Comparison of ENCODE assay signal across 10 mouse cellular contexts in genomic region chr4:44251966-44252916, GRCm38 (mm10). TPM values are rescaled to one million over a fixed set of nuclear protein-coding genes. Genes with fewer than 3 reads are reported as not detected.
DNase-seq lines count a peak whose midpoint lies in the region; ATAC-seq and TF ChIP-seq lines count a peak whose summit lies in the region.
"Had no signal": no experiment of that assay in that cellular context is flagged by ENCODE, and none has a peak within 500 bp of the region (broad histone marks: within the 10 kb centered on the region; RNA-seq: fewer than 3 reads in every experiment).

No protein-coding gene starts in this region.

- no peaks in the 10 kb centered on the region for H3K27me3 ChIP-seq in hindbrain, embryonic 13.5 days
- no peaks in the 10 kb centered on the region for H3K27me3 ChIP-seq in hindbrain, embryonic 11.5 days (ENCODE audit: control insufficient read depth, insufficient read depth, low read length)
- no peaks in the 10 kb centered on the region for H3K27me3 ChIP-seq in E14TG2a.4 (ENCODE audit: insufficient read depth, low read length)
- no peaks in the 10 kb centered on the region for H3K27me3 ChIP-seq in lung, postnatal 0 days (replicated peaks; ENCODE audit: insufficient read depth, low read length)

- H3K4me2 ChIP-seq in hindbrain, embryonic 13.5 days: peak overlapping the region; percentile 0; the same call in 1 of the 2 replicates
- no peak overlapping the region for H3K4me2 ChIP-seq in hindbrain, embryonic 11.5 days (replicated peaks; ENCODE audit: low read depth, low read length)
- 0 out of 2 replicates have a peak overlapping the region, but pooled peaks have one; percentile 14 for H3K4me2 ChIP-seq in lung, postnatal 0 days (replicated peaks; ENCODE audit: low read depth, low read length)
- H3K4me2 ChIP-seq: limb, embryonic 15.5 days had no signal

- no peak for ATAC-seq in hindbrain, embryonic 13.5 days (ENCODE audit: low FRiP score)
- no peak for ATAC-seq in hindbrain, embryonic 11.5 days (ENCODE audit: low FRiP score)
- peak; percentile 74 for ATAC-seq in lung, postnatal 0 days

- no peak overlapping the region for H3K4me3 ChIP-seq in hindbrain, embryonic 13.5 days
- H3K4me3 ChIP-seq in hindbrain, embryonic 11.5 days (ENCODE audit: low read depth, low read length): no peak overlapping the region
- H3K4me3 ChIP-seq in E14TG2a.4 (replicated peaks; ENCODE audit: low read length): peak overlapping the region; percentile 37; the same call in 1 of the 2 replicates
- no peak overlapping the region for H3K4me3 ChIP-seq in cortical plate, adult 2 months (ENCODE audit: insufficient read depth, low read length)
- no peak overlapping the region for H3K4me3 ChIP-seq in lung, postnatal 0 days (ENCODE audit: low read depth, low read length)
- H3K4me3 ChIP-seq: erythroblast, embryonic 14.5 days; limb, embryonic 15.5 days had no signal

- no peak overlapping the region for H3K27ac ChIP-seq in hindbrain, embryonic 13.5 days
- H3K27ac ChIP-seq in hindbrain, embryonic 11.5 days (ENCODE audit: low read depth, low read length): no peak overlapping the region
- H3K27ac ChIP-seq in cortical plate, adult 2 months (ENCODE audit: insufficient read depth, low read length): peak overlapping the region; percentile 94
- peak overlapping the region; percentile 32; the same call in 1 of the 2 replicates for H3K27ac ChIP-seq in lung, postnatal 0 days (ENCODE audit: low read length)
- H3K27ac ChIP-seq: limb, embryonic 15.5 days had no signal

- 0 out of 2 replicates have a peak, but pooled peaks have one; percentile 44 for TF ChIP-seq EP300 in lung, postnatal 0 days (IDR thresholded peaks at IDR 0.05)

- no peak for DNase-seq in hindbrain, embryonic 11.5 days (ENCODE audit: low spot score)
- DNase-seq in lung, postnatal 0 days (ENCODE audit: low spot score): peak; percentile 83
- no peak for DNase-seq in thymus, postnatal 25 days
- no peak for DNase-seq in spleen, postnatal 36 days (ENCODE audit: low spot score in 2 of 2)
- no peak for DNase-seq in adrenal gland, postnatal 25 days

- H3K9me3 ChIP-seq in hindbrain, embryonic 13.5 days: no peaks in the 10 kb centered on the region
- no peaks in the 10 kb centered on the region for H3K9me3 ChIP-seq in hindbrain, embryonic 11.5 days (ENCODE audit: control insufficient read depth, low read length)
- no peaks in the 10 kb centered on the region for H3K9me3 ChIP-seq in E14TG2a.4 (ENCODE audit: low read length)
- no peaks in the 10 kb centered on the region for H3K9me3 ChIP-seq in lung, postnatal 0 days (ENCODE audit: low read length)
- H3K9me3 ChIP-seq: limb, embryonic 15.5 days had no signal

- 10% methylated on average over 13 of the region's 13 CpGs for WGBS in hindbrain, embryonic 13.5 days
- WGBS in hindbrain, embryonic 11.5 days: 10% methylated on average over 13 of the region's 13 CpGs
- 9% methylated on average over 13 of the region's 13 CpGs for WGBS in lung, postnatal 0 days

- no peak for TF ChIP-seq POLR2A in cortical plate, adult 2 months (IDR thresholded peaks at IDR 0.05; ENCODE audit: extremely low read depth, insufficient read depth, low read length)

- H3K9ac ChIP-seq in hindbrain, embryonic 13.5 days: no peak overlapping the region
- no peak overlapping the region for H3K9ac ChIP-seq in hindbrain, embryonic 11.5 days (ENCODE audit: low read depth, low read length)
- H3K9ac ChIP-seq in lung, postnatal 0 days (replicated peaks; ENCODE audit: low read depth): no peak overlapping the region
- H3K9ac ChIP-seq: limb, embryonic 15.5 days had no signal

- no peaks in the 10 kb centered on the region for H3K36me3 ChIP-seq in hindbrain, embryonic 13.5 days
- no peaks in the 10 kb centered on the region for H3K36me3 ChIP-seq in hindbrain, embryonic 11.5 days (ENCODE audit: control insufficient read depth, insufficient read depth, low read length)
- H3K36me3 ChIP-seq in E14TG2a.4 (ENCODE audit: insufficient read depth, low read length): no peaks in the 10 kb centered on the region
- H3K36me3 ChIP-seq in lung, postnatal 0 days (ENCODE audit: insufficient read depth, low read length): no peaks in the 10 kb centered on the region
- H3K36me3 ChIP-seq: limb, embryonic 15.5 days had no signal

- H3K4me1 ChIP-seq in hindbrain, embryonic 13.5 days (replicated peaks): peaks cover 46% of the 10 kb centered on the region
- H3K4me1 ChIP-seq in hindbrain, embryonic 11.5 days (replicated peaks; ENCODE audit: control insufficient read depth, insufficient read depth, low read length): peaks cover 12% of the 10 kb centered on the region; the same call in 1 of the 2 replicates
- peaks cover 70% of the 10 kb centered on the region for H3K4me1 ChIP-seq in E14TG2a.4 (replicated peaks; ENCODE audit: low read depth, low read length)
- H3K4me1 ChIP-seq in cortical plate, adult 2 months (ENCODE audit: control insufficient read depth, insufficient read depth, low read length): peaks cover 4% of the 10 kb centered on the region
- 0 out of 2 replicates have a peak, but pooled peaks cover 3% of the 10 kb centered on the region for H3K4me1 ChIP-seq in lung, postnatal 0 days (ENCODE audit: insufficient read depth, low read depth, low read length)

- no peak for TF ChIP-seq CTCF in E14TG2a.4 (conservative IDR thresholded peaks at IDR 0.05; ENCODE audit: low read length)
- no peak for TF ChIP-seq CTCF in cortical plate, adult 2 months (IDR thresholded peaks at IDR 0.05; ENCODE audit: extremely low read depth, insufficient read depth, low read length)
- TF ChIP-seq CTCF in lung, postnatal 0 days (IDR thresholded peaks at IDR 0.05): no peak

RNA-seq across cellular contexts. Expression of gene Rnf38, which starts 18.7 kb away (rescaled TPM):
- 39.3 and 39.9 TPM in 2 replicates for polyA plus RNA-seq in hindbrain, embryonic 13.5 days (2015; fragmentation: Nextera tagmentation; extraction: Ambion mirVana)
- 56.0 and 57.0 TPM in 2 replicates for polyA plus RNA-seq in hindbrain, embryonic 11.5 days (2014; fragmentation: Nextera tagmentation; extraction: Ambion mirVana)
- polyA plus RNA-seq in cortical plate, adult 2 months (2012; rRNA removed): 68.4 and 71.8 TPM in 2 replicates
- 12.1 and 12.2 TPM in 2 replicates for polyA plus RNA-seq in lung, postnatal 0 days (2015; fragmentation: Nextera tagmentation; extraction: Ambion mirVana)
- 44.5 and 49.6 TPM in 2 replicates for total RNA-seq in adrenal gland, postnatal 25 days (2021)

RNA-seq across cellular contexts. Expression of gene Melk, which starts 48.4 kb away (rescaled TPM):
- 11.0 and 12.5 TPM in 2 replicates for polyA plus RNA-seq in hindbrain, embryonic 13.5 days (2015; fragmentation: Nextera tagmentation; extraction: Ambion mirVana)
- 55.7 and 62.4 TPM in 2 replicates for polyA plus RNA-seq in hindbrain, embryonic 11.5 days (2014; fragmentation: Nextera tagmentation; extraction: Ambion mirVana)
- 0.79 and 1.0 TPM in 2 replicates for polyA plus RNA-seq in cortical plate, adult 2 months (2012; rRNA removed)
- polyA plus RNA-seq in lung, postnatal 0 days (2015; fragmentation: Nextera tagmentation; extraction: Ambion mirVana): 1.6 and 3.2 TPM in 2 replicates
- 3.2 and 5.7 TPM in 2 replicates for total RNA-seq in adrenal gland, postnatal 25 days (2021)

Comparison
In these comparisons a context has a peak if more than half of its experiments do, and no peak if none do; other contexts are left out.
1. H3K27ac ChIP-seq: peak in cortical plate, adult 2 months (single experiment) and lung, postnatal 0 days (single experiment); none in hindbrain, embryonic 13.5 days (single experiment) and hindbrain, embryonic 11.5 days (single experiment).